Mouse (Mus musculus): ENCODE measurements around the gene Echs1. TPM values are rescaled to one million over a fixed set of nuclear protein-coding genes. Genes with fewer than 3 reads are reported as not detected.

Echs1 gene
- polyA plus RNA-seq (2017; shearing (Covaris generic)): 63.4 TPM

DNA sequence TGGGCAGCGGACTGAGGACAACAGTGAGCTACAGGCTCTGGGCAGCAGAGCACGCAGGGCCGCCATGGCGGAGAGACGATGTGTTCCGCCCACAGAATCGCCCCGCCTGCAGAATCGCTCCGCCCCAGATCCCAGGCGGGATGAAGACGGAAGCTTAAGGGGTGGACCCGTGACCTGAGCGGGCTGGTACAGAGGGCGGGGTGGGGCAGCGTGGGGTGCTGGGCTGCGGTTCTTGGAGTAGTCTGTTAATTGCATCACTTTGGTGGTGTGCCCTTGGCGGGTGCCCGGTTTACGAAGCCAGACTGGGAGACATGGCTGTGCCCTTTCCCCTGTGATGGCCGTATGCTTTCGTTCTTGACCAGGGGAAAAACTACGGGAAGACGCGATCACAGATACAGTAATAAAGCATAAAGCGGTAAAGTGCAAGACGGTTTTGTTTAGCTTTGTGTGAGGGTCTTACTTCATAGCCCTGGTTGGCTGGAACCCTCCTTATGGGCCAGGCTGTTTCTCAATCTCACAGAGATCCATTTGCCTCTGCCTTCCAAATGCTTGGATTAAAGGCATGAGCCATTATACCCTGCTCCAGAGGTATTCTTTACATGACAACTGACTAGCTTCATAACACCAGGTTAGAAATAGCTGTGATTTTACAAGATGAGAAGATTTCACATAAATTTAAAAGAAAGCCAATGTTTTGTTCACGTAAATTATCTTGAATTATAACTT is at the start of gene Echs1:
Echs1 (minus strand) TSS at position 148 of the 726 bp plus-strand sequence.

DNA sequence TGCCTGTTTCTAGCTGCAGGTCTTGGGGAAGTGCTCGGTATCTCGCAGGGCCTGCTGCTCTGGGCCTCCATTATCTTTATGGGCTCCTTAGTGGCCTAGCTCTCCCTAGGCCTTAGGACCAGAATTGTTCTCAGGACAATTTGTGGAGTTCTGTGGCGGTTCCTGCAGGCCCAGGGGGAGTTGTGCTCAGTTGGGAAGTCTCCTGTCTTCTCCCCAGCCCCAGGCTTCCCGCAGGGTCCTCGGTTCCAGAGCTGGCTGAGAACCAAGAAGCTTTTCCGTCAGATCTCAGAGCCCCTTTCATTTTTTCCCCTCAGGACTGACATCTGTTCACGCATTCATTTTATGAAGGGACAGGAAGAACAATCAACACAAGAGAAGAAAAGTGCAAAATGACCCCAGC is 48.4 kb upstream of the Echs1 start, which contains the start of gene Olfr522:
Olfr522 (minus strand) TSS at position 101 of the 400 bp plus-strand sequence.

DNA sequence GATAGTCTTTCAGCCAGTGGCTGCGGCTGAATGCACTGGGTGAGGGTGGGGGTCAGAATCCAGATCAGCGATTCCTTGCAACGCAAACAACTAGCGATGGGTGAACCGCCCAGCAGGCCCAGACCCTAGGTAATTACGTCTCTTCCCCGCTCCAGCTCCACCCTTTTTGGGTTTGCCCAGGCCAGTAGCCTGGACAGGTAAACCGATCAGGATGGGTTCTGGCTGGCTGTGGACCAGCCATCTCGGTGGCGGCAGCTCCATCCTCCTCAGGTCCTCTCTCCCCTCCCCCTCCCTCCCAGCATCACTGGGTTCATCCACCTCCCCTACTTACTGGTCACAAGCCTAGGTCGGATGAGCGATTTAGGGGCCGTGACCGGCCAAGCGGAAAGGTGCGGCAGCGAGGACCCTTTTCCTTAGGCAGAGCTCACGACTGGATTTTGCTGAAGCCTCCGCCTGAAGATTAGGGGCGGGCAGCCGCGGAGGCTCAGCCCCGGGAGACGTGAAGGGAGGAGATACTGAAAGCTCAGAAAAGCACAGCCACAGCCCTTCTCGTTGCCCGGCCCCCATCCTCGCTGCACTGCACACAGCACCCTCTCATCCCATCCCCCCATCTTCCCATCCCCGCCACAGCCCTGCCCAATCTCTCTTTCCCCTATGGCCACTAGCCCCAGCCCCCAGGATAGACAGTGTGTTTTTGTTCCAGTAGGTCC is 38.1 kb upstream of the Echs1 start, which contains the start of gene Sprn:
Sprn (minus strand) TSS at position 660 of the 710 bp plus-strand sequence.

DNA sequence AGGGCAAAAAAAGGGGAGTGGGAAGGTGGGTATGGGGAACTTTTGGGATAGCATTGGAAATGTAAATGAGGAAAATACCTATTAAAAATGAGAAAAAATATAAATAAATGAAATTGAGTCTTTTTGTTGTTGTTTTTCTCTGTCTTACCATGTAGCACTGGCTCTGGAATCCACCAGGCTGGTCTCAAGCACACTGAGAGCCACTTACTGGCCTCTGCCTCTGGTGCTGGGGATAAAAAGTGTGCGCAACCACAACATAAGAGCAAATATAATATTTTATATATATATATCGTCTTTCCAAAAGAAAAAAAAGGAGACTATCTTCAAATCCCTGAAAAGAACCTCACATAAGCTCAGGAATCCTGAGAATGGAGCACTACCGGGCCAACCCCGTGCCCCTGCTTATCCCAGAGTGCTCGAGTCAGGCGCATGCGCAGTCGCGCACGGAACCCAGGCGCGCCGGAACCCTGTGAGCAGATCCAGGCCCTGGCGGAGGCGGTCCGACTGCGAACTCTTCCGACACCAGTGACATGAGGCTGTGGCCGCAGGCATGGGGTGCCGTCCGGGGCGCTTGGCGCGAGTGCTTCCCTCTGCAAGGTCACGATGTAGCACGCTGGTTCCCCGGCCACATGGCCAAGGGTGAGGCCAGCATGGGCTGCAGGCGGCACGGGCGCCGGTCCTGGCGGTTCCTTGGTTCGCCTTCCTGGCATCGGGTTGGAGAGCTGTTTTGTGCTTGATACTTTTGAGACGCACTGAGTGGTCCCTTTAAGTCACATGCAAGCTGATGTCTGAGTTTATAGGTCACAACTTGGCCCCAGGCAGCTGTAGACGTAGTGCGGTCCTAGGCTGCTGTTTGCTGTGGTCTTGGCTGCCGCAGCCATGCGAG is 21.1 kb upstream of the Echs1 start, which contains the start of gene Mtg1:
Mtg1 (plus strand) TSS at position 430 of the 886 bp plus-strand sequence.

DNA sequence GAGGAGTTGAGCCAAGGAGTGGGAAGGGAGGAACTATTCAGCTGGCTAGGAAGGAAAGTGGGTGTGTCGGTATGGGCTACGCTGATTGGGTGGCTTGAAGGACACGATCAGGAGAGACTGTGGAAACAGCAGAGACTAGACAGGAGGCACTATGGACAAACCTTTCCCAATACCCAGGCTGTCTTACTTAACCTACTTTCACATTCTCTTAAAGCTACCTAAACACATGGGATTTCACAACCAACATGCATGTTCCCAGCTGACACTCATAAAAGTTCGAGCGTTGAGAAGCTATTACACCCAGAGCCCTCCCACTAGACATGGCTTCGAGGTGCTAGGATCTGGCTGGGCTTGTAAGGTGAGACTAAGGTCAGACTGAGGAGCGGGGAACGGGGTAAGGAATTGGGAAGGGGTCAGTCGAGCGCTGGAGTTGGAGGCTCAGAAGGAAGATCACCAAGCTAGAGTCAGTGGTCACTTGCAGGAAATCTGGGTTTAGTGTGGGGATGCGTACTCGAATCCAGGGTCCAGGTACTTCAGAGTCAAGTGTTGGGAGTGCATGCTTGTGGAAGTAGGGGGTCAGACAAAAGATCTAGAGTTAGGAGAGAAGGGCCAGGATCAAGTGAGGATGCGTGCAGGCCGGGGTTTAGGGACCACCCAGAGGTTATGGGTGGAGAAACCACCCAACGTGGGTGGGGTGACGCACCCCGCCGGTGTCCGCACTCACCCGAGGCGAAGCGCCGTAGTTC is 520 bp downstream of the Echs1 start, which contains the start of gene Paox:
Paox (plus strand) TSS at position 217 of the 746 bp plus-strand sequence.

DNA sequence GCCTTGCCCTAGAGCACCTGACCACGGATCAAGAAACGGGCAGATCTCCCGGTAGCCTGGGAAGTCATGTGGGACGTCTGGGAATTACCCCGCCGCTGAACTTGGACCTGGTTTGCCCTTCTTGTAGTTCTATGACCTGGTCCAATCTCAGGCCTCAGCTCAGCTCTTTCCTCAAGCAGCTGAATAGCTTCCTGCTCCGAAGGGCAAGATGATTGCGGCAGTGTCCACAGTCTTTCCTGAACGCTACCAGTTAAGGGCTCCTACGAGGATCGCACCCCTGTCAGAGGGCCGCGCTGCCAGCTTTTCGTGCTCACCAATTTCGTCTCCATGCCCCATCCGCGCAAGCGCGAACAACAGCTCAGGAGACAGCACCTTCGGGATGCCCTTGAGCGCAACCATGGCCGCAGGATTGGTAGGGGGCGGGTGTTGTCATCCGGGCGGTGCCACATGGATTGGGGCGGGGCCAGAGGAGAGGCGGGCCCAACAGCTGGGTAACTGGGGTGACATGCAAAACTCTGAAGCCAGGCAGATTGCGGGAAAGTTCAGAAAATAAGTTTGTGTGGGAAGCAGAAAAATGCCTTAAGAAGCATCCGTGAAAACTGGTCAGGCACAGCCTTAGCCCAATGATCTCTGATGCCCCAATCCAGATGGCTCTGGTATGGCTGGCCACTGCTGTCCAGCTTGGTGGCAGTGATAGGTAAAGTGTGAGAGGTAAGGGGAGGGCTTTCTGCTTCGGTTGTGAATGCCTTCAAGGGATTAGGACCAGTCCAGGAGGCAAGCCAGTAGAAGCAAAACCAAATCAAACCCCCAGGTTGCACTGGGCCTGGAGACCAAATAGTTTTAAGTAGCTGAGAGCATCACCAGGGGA is 14.0 kb downstream of the Echs1 start, which contains the start of gene Fuom:
Fuom (minus strand) TSS at position 449 of the 868 bp plus-strand sequence.

DNA sequence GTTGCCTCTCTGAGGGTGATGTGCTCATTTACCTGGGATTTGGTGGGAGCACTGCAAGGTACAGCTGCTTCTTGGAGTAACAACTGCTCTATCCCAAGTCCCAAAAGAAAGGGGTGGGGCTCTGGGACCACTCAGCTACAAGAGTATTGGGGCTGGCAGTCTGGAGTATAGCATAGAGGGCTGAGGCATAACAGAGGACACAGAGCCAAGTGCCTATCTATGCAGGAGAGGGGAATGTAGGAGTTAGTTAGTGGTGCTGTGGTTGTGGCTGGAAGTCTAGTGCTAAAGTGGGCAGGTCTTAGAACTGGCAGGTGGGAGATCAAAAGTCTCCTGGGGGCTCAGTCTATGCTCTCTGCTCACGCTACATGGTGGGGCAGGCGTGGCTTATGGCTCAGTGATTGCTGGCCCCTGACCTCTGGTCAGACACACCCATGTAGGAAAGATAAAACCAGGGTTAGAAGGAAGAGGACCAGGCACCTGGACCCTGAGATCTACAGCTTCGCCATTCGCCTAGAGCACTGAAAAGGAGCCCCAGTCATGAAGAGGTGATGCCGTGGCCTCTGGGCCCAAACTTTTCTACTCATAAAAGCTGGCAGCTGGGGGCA is 23.2 kb downstream of the Echs1 start, which contains the start of gene Prap1:
Prap1 (plus strand) TSS at position 472 of the 605 bp plus-strand sequence.

DNA sequence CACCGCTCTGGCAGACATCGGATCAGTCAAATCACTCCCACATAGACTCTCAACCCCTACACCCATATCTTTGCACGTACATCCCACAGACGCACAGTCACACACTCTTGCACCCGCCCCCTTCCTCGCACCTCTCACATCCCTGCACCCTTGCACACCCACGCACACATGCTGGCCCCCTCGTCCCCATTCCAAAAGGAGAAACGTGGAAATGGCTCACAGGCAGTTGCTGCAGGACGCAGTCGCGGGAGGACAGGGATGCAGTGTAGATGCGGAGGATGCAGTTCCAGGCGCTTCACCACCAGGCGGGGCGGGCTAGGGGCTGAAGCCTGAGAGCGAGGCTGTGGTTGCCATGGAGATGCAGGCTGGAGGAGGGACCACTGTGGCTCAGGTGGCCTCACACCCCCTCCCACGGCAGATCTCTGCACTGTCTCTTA is 34.0 kb downstream of the Echs1 start, which contains the start of gene Caly:
Caly (minus strand) TSS at position 307 of the 437 bp plus-strand sequence.

Other genes starting within 250 kb of the Echs1 start
- 0.74 TPM for gene Kndc1, start 221.8 kb downstream of the Echs1 start, polyA plus RNA-seq (2017; shearing (Covaris generic))
- gene Utf1, start 172.7 kb downstream of the Echs1 start, polyA plus RNA-seq (2017; shearing (Covaris generic)): 4.3 TPM
- gene 6430531B16Rik, start 137.7 kb downstream of the Echs1 start, polyA plus RNA-seq (2017; shearing (Covaris generic)): not detected
- 5.5 TPM for gene Adam8, start 123.9 kb downstream of the Echs1 start, polyA plus RNA-seq (2017; shearing (Covaris generic))
- gene Zfp511, start 80.1 kb downstream of the Echs1 start, polyA plus RNA-seq (2017; shearing (Covaris generic)): 58.4 TPM
- 41.2 TPM for gene Tubgcp2, start 79.8 kb downstream of the Echs1 start, polyA plus RNA-seq (2017; shearing (Covaris generic))
- not detected for gene Msx3, start 67.4 kb downstream of the Echs1 start, polyA plus RNA-seq (2017; shearing (Covaris generic))
- gene Caly, start 33.9 kb downstream of the Echs1 start, polyA plus RNA-seq (2017; shearing (Covaris generic)): not detected
- not detected for gene Prap1, start 23.1 kb downstream of the Echs1 start, polyA plus RNA-seq (2017; shearing (Covaris generic))
- gene Fuom, start 14.0 kb downstream of the Echs1 start, polyA plus RNA-seq (2017; shearing (Covaris generic)): 9.9 TPM
- 7.2 TPM for gene Paox, start 677 bp downstream of the Echs1 start, polyA plus RNA-seq (2017; shearing (Covaris generic))
- gene Mtg1, start 21.1 kb upstream of the Echs1 start, polyA plus RNA-seq (2017; shearing (Covaris generic)): 37.2 TPM
- not detected for gene Sprn, start 38.4 kb upstream of the Echs1 start, polyA plus RNA-seq (2017; shearing (Covaris generic))
- gene Olfr522, start 48.3 kb upstream of the Echs1 start, polyA plus RNA-seq (2017; shearing (Covaris generic)): 0.06 TPM
- 0.06 TPM for gene Olfr523, start 56.7 kb upstream of the Echs1 start, polyA plus RNA-seq (2017; shearing (Covaris generic))
- gene Olfr524, start 89.5 kb upstream of the Echs1 start, polyA plus RNA-seq (2017; shearing (Covaris generic)): not detected
- 0.08 TPM for gene Cd163l1, start 101.8 kb upstream of the Echs1 start, polyA plus RNA-seq (2017; shearing (Covaris generic))
- gene 5830411N06Rik, start 130.8 kb upstream of the Echs1 start, polyA plus RNA-seq (2017; shearing (Covaris generic)): 0.17 TPM
- gene Olfr525, start 204.4 kb upstream of the Echs1 start, polyA plus RNA-seq (2017; shearing (Covaris generic)): not detected
- not detected for gene Olfr527, start 217.5 kb upstream of the Echs1 start, polyA plus RNA-seq (2017; shearing (Covaris generic))
- not detected for gene Olfr60, start 245.2 kb upstream of the Echs1 start, polyA plus RNA-seq (2017; shearing (Covaris generic))